Mouse (Mus musculus) thymus, postnatal 10 days (tissue): ENCODE measurements around the gene Erc1.
"Not testable (repeated sequence)": the region's sequence is repeated elsewhere in the genome, so short reads cannot be mapped to it uniquely, and the experiment has no call there.

ENCODE experiments used
- DNase-seq, 2 experiments: peaks; one replicate each; pipeline ENCODE4 v3.0.0; 2021; ENCODE audit warnings: low spot score in 2 of 2

The Erc1 gene

GRCm38 (mm10) chr6:119848034-119848695 is at the start of gene Erc1:
TSS of gene Erc1 (minus strand) at chr6:119848167.
- peak; percentile 77 to 91 for DNase-seq

- DNase-seq: no peak
Measured at GRCm38 (mm10) chr6:119892711-119893110, 44.7 kb upstream of the Erc1 start.

GRCm38 (mm10) chr6:119883151-119883550 is 35.2 kb upstream of the Erc1 start:
- no peak for DNase-seq

GRCm38 (mm10) chr6:119864341-119865034 is 16.5 kb upstream of the Erc1 start:
- DNase-seq: no peak

GRCm38 (mm10) chr6:119861519-119861918 is 13.6 kb upstream of the Erc1 start:
- no peak for DNase-seq

- DNase-seq: no peak
Measured at GRCm38 (mm10) chr6:119860236-119860635, 12.3 kb upstream of the Erc1 start.

GRCm38 (mm10) chr6:119855471-119855870 is 7.5 kb upstream of the Erc1 start:
- DNase-seq: no peak

GRCm38 (mm10) chr6:119854156-119854555 is 6.2 kb upstream of the Erc1 start:
- DNase-seq: no peak

- no peak for DNase-seq
Measured at GRCm38 (mm10) chr6:119849858-119850257, 1.9 kb upstream of the Erc1 start.

- no peak for DNase-seq
Measured at GRCm38 (mm10) chr6:119849348-119849709, 1.4 kb upstream of the Erc1 start.

- no peak for DNase-seq
Measured at GRCm38 (mm10) chr6:119848696-119849347, 855 bp upstream of the Erc1 start.

- DNase-seq: no peak
Measured at GRCm38 (mm10) chr6:119847518-119848033, 391 bp downstream of the Erc1 start.

- no peak for DNase-seq
Measured at GRCm38 (mm10) chr6:119846751-119847517, 1.0 kb downstream of the Erc1 start.

- DNase-seq: no peak
Measured at GRCm38 (mm10) chr6:119829951-119830350, 18.0 kb downstream of the Erc1 start.

- no peak for DNase-seq
Measured at GRCm38 (mm10) chr6:119828165-119828564, 19.8 kb downstream of the Erc1 start.

- DNase-seq: no peak
Measured at GRCm38 (mm10) chr6:119826701-119827100, 21.3 kb downstream of the Erc1 start.

GRCm38 (mm10) chr6:119822216-119822615 is 25.8 kb downstream of the Erc1 start:
- DNase-seq: no peak

GRCm38 (mm10) chr6:119821158-119821557 is 26.8 kb downstream of the Erc1 start:
- DNase-seq: no peak

- DNase-seq: no peak
Measured at GRCm38 (mm10) chr6:119818541-119818940, 29.4 kb downstream of the Erc1 start.

- no peak for DNase-seq
Measured at GRCm38 (mm10) chr6:119815426-119815825, 32.5 kb downstream of the Erc1 start.

GRCm38 (mm10) chr6:119813055-119813454 is 34.9 kb downstream of the Erc1 start:
- not testable (repeated sequence) for DNase-seq
